Mouse (Mus musculus): ENCODE results near the gene 2810004N23Rik. TPM values are rescaled to one million over a fixed set of nuclear protein-coding genes. Genes with fewer than 3 reads are reported as not detected.

Gene 2810004N23Rik
- polyA plus RNA-seq, 1 experiment from 2014 or later, result 61.1 TPM

- Histone ChIP-seq H3K27me3 (peaks cover 22% of the 10 kb centered on the region), H3K9me3 (peaks cover 14% of the 10 kb centered on the region), H3K36me3 (no peaks in the 10 kb centered on the region), H3K4me1 (replicated peaks) (no peaks in the 10 kb centered on the region), H3K9ac (replicated peaks) (no peak overlapping the region), H3K4me3 (replicated peaks) (no peak overlapping the region), H3K4me2 (no peak overlapping the region), H3K27ac (no peak overlapping the region)
- WGBS, result 76% methylated on average over 6 of the region's 6 CpGs
- no peak for ATAC-seq (ENCODE audit: insufficient number of reproducible peaks, insufficient read depth, low FRiP score, low TSS enrichment, low read depth)
Observed at GRCm38 (mm10) chr8:124819612-124820115, 43.3 kb downstream of the 2810004N23Rik start.

- no peak overlapping the region for H3K9ac ChIP-seq (replicated peaks)
- H3K4me1 ChIP-seq (replicated peaks), result no peaks in the 10 kb centered on the region
- no peaks in the 10 kb centered on the region for H3K36me3 ChIP-seq
- WGBS, result 90% methylated on average over 3 of the region's 3 CpGs
- peaks cover 22% of the 10 kb centered on the region for H3K27me3 ChIP-seq
- H3K9me3 ChIP-seq, result peaks cover 14% of the 10 kb centered on the region
- H3K27ac ChIP-seq, result no peak overlapping the region
- H3K4me2 ChIP-seq, result no peak overlapping the region
- H3K4me3 ChIP-seq (replicated peaks), result no peak overlapping the region
- no peak for ATAC-seq (ENCODE audit: insufficient number of reproducible peaks, insufficient read depth, low FRiP score, low TSS enrichment, low read depth)
Observed at GRCm38 (mm10) chr8:124817361-124817760, 45.6 kb downstream of the 2810004N23Rik start.

- no peaks in the 10 kb centered on the region for H3K36me3 ChIP-seq
- H3K9me3 ChIP-seq, result peaks cover 14% of the 10 kb centered on the region
- H3K4me2 ChIP-seq, result no peak overlapping the region
- no peak overlapping the region for H3K9ac ChIP-seq (replicated peaks)
- 91% methylated on average over 11 of the region's 11 CpGs for WGBS
- no peak overlapping the region for H3K4me3 ChIP-seq (replicated peaks)
- H3K27ac ChIP-seq, result no peak overlapping the region
- ATAC-seq (ENCODE audit: insufficient number of reproducible peaks, insufficient read depth, low FRiP score, low TSS enrichment, low read depth), result no peak
- no peaks in the 10 kb centered on the region for H3K4me1 ChIP-seq (replicated peaks)
- H3K27me3 ChIP-seq, result peaks cover 18% of the 10 kb centered on the region
Observed at GRCm38 (mm10) chr8:124816866-124817265, 46.1 kb downstream of the 2810004N23Rik start.

GRCm38 (mm10) chr8:124815870-124816269, 47.0 kb downstream of the 2810004N23Rik start:
- Histone ChIP-seq H3K9ac (replicated peaks) (no peak overlapping the region), H3K36me3 (no peaks in the 10 kb centered on the region), H3K9me3 (peaks cover 14% of the 10 kb centered on the region), H3K4me1 (replicated peaks) (no peaks in the 10 kb centered on the region), H3K27ac (no peak overlapping the region), H3K27me3 (peaks cover 16% of the 10 kb centered on the region), H3K4me3 (replicated peaks) (no peak overlapping the region), H3K4me2 (no peak overlapping the region)
- ATAC-seq (ENCODE audit: insufficient number of reproducible peaks, insufficient read depth, low FRiP score, low TSS enrichment, low read depth), result no peak
- WGBS, result 89% methylated on average over 12 of the region's 12 CpGs

- Histone ChIP-seq H3K9ac (replicated peaks) (no peak overlapping the region), H3K4me3 (replicated peaks) (no peak overlapping the region), H3K36me3 (no peaks in the 10 kb centered on the region), H3K27ac (no peak overlapping the region), H3K4me2 (no peak overlapping the region), H3K4me1 (replicated peaks) (no peaks in the 10 kb centered on the region), H3K27me3 (no peaks in the 10 kb centered on the region), H3K9me3 (peaks cover 14% of the 10 kb centered on the region)
- no peak for ATAC-seq (ENCODE audit: insufficient number of reproducible peaks, insufficient read depth, low FRiP score, low TSS enrichment, low read depth)
- 99% methylated on average over 4 of the region's 4 CpGs for WGBS
Observed at GRCm38 (mm10) chr8:124813326-124813725, 49.6 kb downstream of the 2810004N23Rik start.

GRCm38 (mm10) chr8:124810689-124811394, 52.1 kb downstream of the 2810004N23Rik start:
- WGBS, result 54% methylated on average over 9 of the region's 9 CpGs
- Histone ChIP-seq H3K36me3 (no peaks in the 10 kb centered on the region), H3K4me2 (no peak overlapping the region), H3K27ac (no peak overlapping the region), H3K9ac (replicated peaks) (no peak overlapping the region), H3K9me3 (no peaks in the 10 kb centered on the region), H3K4me3 (replicated peaks) (no peak overlapping the region), H3K27me3 (0 out of 2 replicates have a peak, but pooled peaks cover 3% of the 10 kb centered on the region), H3K4me1 (replicated peaks) (no peaks in the 10 kb centered on the region)
- ATAC-seq (ENCODE audit: insufficient number of reproducible peaks, insufficient read depth, low FRiP score, low TSS enrichment, low read depth), result no peak

GRCm38 (mm10) chr8:124810056-124810610, 52.8 kb downstream of the 2810004N23Rik start:
- H3K9me3 ChIP-seq, result no peaks in the 10 kb centered on the region
- H3K4me2 ChIP-seq, result no peak overlapping the region
- no peak for ATAC-seq (ENCODE audit: insufficient number of reproducible peaks, insufficient read depth, low FRiP score, low TSS enrichment, low read depth)
- H3K36me3 ChIP-seq, result no peaks in the 10 kb centered on the region
- no peak overlapping the region for H3K27ac ChIP-seq
- H3K4me3 ChIP-seq (replicated peaks), result no peak overlapping the region
- H3K27me3 ChIP-seq, result peaks cover 6% of the 10 kb centered on the region; the same call in 1 of the 2 replicates
- 61% methylated on average over 5 of the region's 5 CpGs for WGBS
- H3K9ac ChIP-seq (replicated peaks), result no peak overlapping the region
- no peaks in the 10 kb centered on the region for H3K4me1 ChIP-seq (replicated peaks)

GRCm38 (mm10) chr8:124809419-124809818, 53.5 kb downstream of the 2810004N23Rik start:
- no peak for ATAC-seq (ENCODE audit: insufficient number of reproducible peaks, insufficient read depth, low FRiP score, low TSS enrichment, low read depth)
- WGBS, result 54% methylated on average over 2 of the region's 2 CpGs
- Histone ChIP-seq H3K4me2 (no peak overlapping the region), H3K36me3 (no peaks in the 10 kb centered on the region), H3K27me3 (peaks cover 6% of the 10 kb centered on the region; the same call in 1 of the 2 replicates), H3K4me1 (replicated peaks) (no peaks in the 10 kb centered on the region), H3K27ac (no peak overlapping the region), H3K9ac (replicated peaks) (no peak overlapping the region), H3K4me3 (replicated peaks) (no peak overlapping the region), H3K9me3 (no peaks in the 10 kb centered on the region)

GRCm38 (mm10) chr8:124805990-124806389, 56.9 kb downstream of the 2810004N23Rik start:
- Histone ChIP-seq H3K4me2 (no peak overlapping the region), H3K27me3 (peaks cover 24% of the 10 kb centered on the region), H3K36me3 (no peaks in the 10 kb centered on the region), H3K9me3 (no peaks in the 10 kb centered on the region), H3K4me3 (replicated peaks) (no peak overlapping the region), H3K9ac (replicated peaks) (no peak overlapping the region), H3K4me1 (replicated peaks) (no peaks in the 10 kb centered on the region), H3K27ac (no peak overlapping the region)
- WGBS, result 86% methylated on average over 4 of the region's 4 CpGs
- no peak for ATAC-seq (ENCODE audit: insufficient number of reproducible peaks, insufficient read depth, low FRiP score, low TSS enrichment, low read depth)

- H3K36me3 ChIP-seq, result no peaks in the 10 kb centered on the region
- H3K4me3 ChIP-seq (replicated peaks), result no peak overlapping the region
- peaks cover 35% of the 10 kb centered on the region for H3K27me3 ChIP-seq
- no peaks in the 10 kb centered on the region for H3K9me3 ChIP-seq
- 69% methylated on average over 12 of the region's 12 CpGs for WGBS
- H3K27ac ChIP-seq, result no peak overlapping the region
- H3K4me1 ChIP-seq (replicated peaks), result no peaks in the 10 kb centered on the region
- no peak overlapping the region for H3K4me2 ChIP-seq
- no peak overlapping the region for H3K9ac ChIP-seq (replicated peaks)
- no peak for ATAC-seq (ENCODE audit: insufficient number of reproducible peaks, insufficient read depth, low FRiP score, low TSS enrichment, low read depth)
Observed at GRCm38 (mm10) chr8:124803824-124804702, 58.9 kb downstream of the 2810004N23Rik start.

- H3K4me1 ChIP-seq (replicated peaks), result no peaks in the 10 kb centered on the region
- no peak for ATAC-seq (ENCODE audit: insufficient number of reproducible peaks, insufficient read depth, low FRiP score, low TSS enrichment, low read depth)
- peaks cover 61% of the 10 kb centered on the region for H3K27me3 ChIP-seq
- no peak overlapping the region for H3K4me2 ChIP-seq
- H3K4me3 ChIP-seq (replicated peaks), result no peak overlapping the region
- no peak overlapping the region for H3K27ac ChIP-seq
- H3K9me3 ChIP-seq, result no peaks in the 10 kb centered on the region
- H3K36me3 ChIP-seq, result no peaks in the 10 kb centered on the region
- 32% methylated on average over 11 of the region's 11 CpGs for WGBS
- no peak overlapping the region for H3K9ac ChIP-seq (replicated peaks)
Observed at GRCm38 (mm10) chr8:124800542-124800941, 62.4 kb downstream of the 2810004N23Rik start.
